Mouse (Mus musculus) liver, embryonic 12.5 days (tissue): ENCODE data around the gene Gm43552. TPM values are rescaled to one million over a fixed set of nuclear protein-coding genes. Genes with fewer than 3 reads are reported as not detected.

Experiments used
- ATAC-seq: fragments of 200-750 bp; cut with Nextera tagmentation; 2 replicates; pipeline ENCODE4 v1.8.0; 2017; ENCODE audit warnings: moderate number of reproducible peaks, mild to moderate bottlenecking, moderate library complexity
- H3K27ac ChIP-seq: fragments of 300-500 bp; sonication (generic); 2 replicates; pipeline ENCODE4 v1.5.1; 2016; ENCODE audit warnings: mild to moderate bottlenecking
- H3K27me3 ChIP-seq: fragments of 300-500 bp; sonication (generic); replicated peaks from 2 replicates; pipeline ENCODE4 v1.6.1; 2016; ENCODE audit warnings: mild to moderate bottlenecking, moderate library complexity
- H3K36me3 ChIP-seq: fragments of 300-500 bp; sonication (generic); 2 replicates; pipeline ENCODE4 v1.6.1; 2016; ENCODE audit warnings: mild to moderate bottlenecking, moderate library complexity
- H3K4me1 ChIP-seq: fragments of 300-500 bp; sonication (generic); 2 replicates; pipeline ENCODE4 v1.6.1; 2016
- H3K4me2 ChIP-seq: fragments of 300-500 bp; sonication (generic); 2 replicates; pipeline ENCODE4 v1.6.1; 2016; ENCODE audit warnings: mild to moderate bottlenecking, moderate library complexity
- H3K4me3 ChIP-seq: fragments of 300-500 bp; sonication (generic); 2 replicates; pipeline ENCODE4 v1.5.1; 2016; ENCODE audit warnings: mild to moderate bottlenecking, moderate library complexity
- H3K9ac ChIP-seq: fragments of 300-500 bp; sonication (generic); 2 replicates; pipeline ENCODE4 v1.6.1; 2016; ENCODE audit warnings: mild to moderate bottlenecking, moderate library complexity
- H3K9me3 ChIP-seq: fragments of 300-500 bp; sonication (generic); replicated peaks from 2 replicates; pipeline ENCODE4 v1.6.1; 2016; ENCODE audit warnings: mild to moderate bottlenecking, moderate library complexity
- WGBS: fragments of 180-500 bp; shearing (Covaris S2); methylation state at CpG from one replicate; pipeline ENCODE4 v1.1.7; 2016; ENCODE audit not compliant: insufficient replicate concordance; 5-methylcytosine and 5-hydroxymethylcytosine counted together
- polyA plus RNA-seq: library from polyadenylated mRNA; unstranded; fragments of >200 nt; fragmentation: Nextera tagmentation; extraction: Ambion mirVana; gene quantifications from 2 replicates; pipeline ENCODE4 v1.2.1, GENCODE M21; 2016

Gene Gm43552
- polyA plus RNA-seq, 1 experiment from 2014 or later = not detected

DNA sequence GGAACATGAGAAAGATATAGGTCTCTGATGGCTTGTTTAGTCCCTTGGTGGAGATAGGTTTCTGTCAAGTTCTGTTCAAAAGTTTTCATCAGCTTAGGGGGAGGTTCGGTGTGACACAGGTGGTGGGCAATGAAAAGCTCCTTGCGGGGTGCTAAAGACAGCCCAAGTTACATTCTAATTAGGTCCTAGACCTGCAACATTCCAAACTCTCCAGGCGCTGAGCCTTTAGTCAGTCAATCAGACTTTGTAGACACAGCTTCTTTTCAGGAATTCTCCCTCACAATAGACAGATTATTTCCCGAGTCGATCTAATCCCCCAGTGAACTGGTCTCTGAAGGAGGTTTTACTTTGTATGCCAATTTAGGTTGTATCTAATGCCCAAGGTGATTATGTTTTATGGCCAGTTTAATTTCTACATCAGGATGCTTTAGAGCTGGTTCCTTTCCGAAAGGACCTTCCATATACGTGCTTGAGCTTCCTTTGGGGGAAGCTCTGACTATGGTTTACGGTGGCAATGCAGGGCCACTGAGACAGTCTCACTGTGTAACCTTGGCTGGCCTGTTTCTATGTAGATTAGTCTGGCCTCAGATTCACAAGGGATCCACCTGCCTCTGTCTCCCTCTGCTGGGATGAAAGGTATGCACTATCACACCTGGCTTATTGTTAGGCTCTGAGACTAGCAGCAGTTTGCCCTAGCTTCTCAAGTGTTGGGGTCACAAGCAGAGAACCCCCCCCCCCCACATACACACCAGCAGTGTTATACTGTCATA, 33.2 kb upstream of the Gm43552 start:
- Histone ChIP-seq H3K27ac (no peak overlapping the region), H3K4me1 (peaks cover 16% of the 10 kb centered on the region; the same call in 1 of the 2 replicates), H3K4me2 (no peak overlapping the region), H3K27me3 (peaks cover 4% of the 10 kb centered on the region), H3K4me3 (no peak overlapping the region), H3K9ac (no peak overlapping the region), H3K36me3 (no peaks in the 10 kb centered on the region), H3K9me3 (no peaks in the 10 kb centered on the region)
- no peak for ATAC-seq
- 40% methylated on average over 8 of the region's 8 CpGs for WGBS

DNA sequence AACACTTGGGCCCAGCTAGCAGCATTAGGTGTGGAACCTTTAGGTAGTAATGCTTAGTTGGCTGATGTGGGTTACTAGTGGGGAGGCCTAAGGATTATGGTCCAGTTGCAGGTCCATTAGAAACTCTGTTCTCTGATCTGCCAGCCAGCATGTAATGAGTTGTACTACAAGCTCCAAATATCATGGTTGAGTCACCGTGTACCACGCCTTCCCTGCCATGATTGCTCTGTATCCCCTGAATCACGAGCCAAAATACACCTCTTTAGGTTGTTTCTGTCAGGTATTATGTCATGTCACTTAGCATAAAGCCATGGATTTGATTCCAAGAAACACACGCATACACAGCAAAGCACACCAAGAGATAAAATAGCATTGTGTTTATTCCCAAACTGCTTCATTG, 32.2 kb upstream of the Gm43552 start:
- ATAC-seq = no peak
- H3K4me3 ChIP-seq = no peak overlapping the region
- H3K36me3 ChIP-seq = no peaks in the 10 kb centered on the region
- H3K4me2 ChIP-seq = no peak overlapping the region
- H3K27ac ChIP-seq = no peak overlapping the region
- no peaks in the 10 kb centered on the region for H3K9me3 ChIP-seq
- no peak overlapping the region for H3K9ac ChIP-seq
- peaks cover 11% of the 10 kb centered on the region; the same call in 1 of the 2 replicates for H3K4me1 ChIP-seq
- WGBS = 57% methylated on average over 4 of the region's 4 CpGs
- H3K27me3 ChIP-seq = peaks cover 4% of the 10 kb centered on the region

GRCm38 (mm10) chr5:65521803-65522202, 29.2 kb upstream of the Gm43552 start:
- no peaks in the 10 kb centered on the region for H3K4me1 ChIP-seq
- H3K4me2 ChIP-seq = no peak overlapping the region
- ATAC-seq = no peak
- no peak overlapping the region for H3K27ac ChIP-seq
- no peaks in the 10 kb centered on the region for H3K9me3 ChIP-seq
- no peak overlapping the region for H3K4me3 ChIP-seq
- WGBS = 57% methylated on average over 1 of the region's 1 CpGs
- H3K36me3 ChIP-seq = no peaks in the 10 kb centered on the region
- H3K9ac ChIP-seq = no peak overlapping the region
- no peaks in the 10 kb centered on the region; the same call in 1 of the 2 replicates for H3K27me3 ChIP-seq

GRCm38 (mm10) chr5:65514635-65515278, 22.1 kb upstream of the Gm43552 start:
- ATAC-seq = no peak
- no peak overlapping the region for H3K9ac ChIP-seq
- H3K36me3 ChIP-seq = no peaks in the 10 kb centered on the region
- 17% methylated on average over 5 of the region's 5 CpGs for WGBS
- no peaks in the 10 kb centered on the region for H3K4me1 ChIP-seq
- H3K4me2 ChIP-seq = no peak overlapping the region
- no peaks in the 10 kb centered on the region for H3K27me3 ChIP-seq
- no peaks in the 10 kb centered on the region for H3K9me3 ChIP-seq
- H3K4me3 ChIP-seq = no peak overlapping the region
- no peak overlapping the region for H3K27ac ChIP-seq

- H3K4me2 ChIP-seq = no peak overlapping the region
- no peaks in the 10 kb centered on the region for H3K9me3 ChIP-seq
- H3K4me1 ChIP-seq = no peaks in the 10 kb centered on the region
- ATAC-seq = no peak
- H3K36me3 ChIP-seq = no peaks in the 10 kb centered on the region
- no peaks in the 10 kb centered on the region for H3K27me3 ChIP-seq
- H3K27ac ChIP-seq = no peak overlapping the region
- no peak overlapping the region for H3K4me3 ChIP-seq
- 63% methylated on average over 3 of the region's 3 CpGs for WGBS
- H3K9ac ChIP-seq = no peak overlapping the region
Observed at GRCm38 (mm10) chr5:65513506-65513905, 20.9 kb upstream of the Gm43552 start.

- no peaks in the 10 kb centered on the region for H3K9me3 ChIP-seq
- H3K36me3 ChIP-seq = no peaks in the 10 kb centered on the region
- H3K4me2 ChIP-seq = no peak overlapping the region
- 70% methylated on average over 8 of the region's 8 CpGs for WGBS
- no peak overlapping the region for H3K27ac ChIP-seq
- ATAC-seq = no peak
- H3K27me3 ChIP-seq = peaks cover 9% of the 10 kb centered on the region; the same call in 1 of the 2 replicates
- H3K4me1 ChIP-seq = 0 out of 2 replicates have a peak, but pooled peaks cover 2% of the 10 kb centered on the region
- H3K9ac ChIP-seq = no peak overlapping the region
- H3K4me3 ChIP-seq = no peak overlapping the region
Observed at GRCm38 (mm10) chr5:65508395-65508794, 15.8 kb upstream of the Gm43552 start.

- H3K4me1 ChIP-seq = 0 out of 2 replicates have a peak, but pooled peaks cover 2% of the 10 kb centered on the region
- peaks cover 9% of the 10 kb centered on the region; the same call in 1 of the 2 replicates for H3K27me3 ChIP-seq
- peak overlapping the region; percentile 40 for H3K4me2 ChIP-seq
- 0 out of 2 replicates have a peak, but pooled peaks have one; percentile 44 for ATAC-seq
- no peaks in the 10 kb centered on the region for H3K9me3 ChIP-seq
- H3K9ac ChIP-seq = no peak overlapping the region
- no peak overlapping the region for H3K27ac ChIP-seq
- no peaks in the 10 kb centered on the region for H3K36me3 ChIP-seq
- H3K4me3 ChIP-seq = no peak overlapping the region
- 14% methylated on average over 8 of the region's 8 CpGs for WGBS
Observed at GRCm38 (mm10) chr5:65505786-65506185, 13.2 kb upstream of the Gm43552 start.

- Histone ChIP-seq H3K9me3 (no peaks in the 10 kb centered on the region), H3K4me1 (0 out of 2 replicates have a peak, but pooled peaks cover 2% of the 10 kb centered on the region), H3K27me3 (peaks cover 9% of the 10 kb centered on the region; the same call in 1 of the 2 replicates), H3K9ac (no peak overlapping the region), H3K27ac (no peak overlapping the region), H3K4me3 (no peak overlapping the region), H3K36me3 (no peaks in the 10 kb centered on the region), H3K4me2 (no peak overlapping the region)
- 74% methylated on average over 9 of the region's 9 CpGs for WGBS
- no peak for ATAC-seq
Observed at GRCm38 (mm10) chr5:65501407-65501806, 8.8 kb upstream of the Gm43552 start.

DNA sequence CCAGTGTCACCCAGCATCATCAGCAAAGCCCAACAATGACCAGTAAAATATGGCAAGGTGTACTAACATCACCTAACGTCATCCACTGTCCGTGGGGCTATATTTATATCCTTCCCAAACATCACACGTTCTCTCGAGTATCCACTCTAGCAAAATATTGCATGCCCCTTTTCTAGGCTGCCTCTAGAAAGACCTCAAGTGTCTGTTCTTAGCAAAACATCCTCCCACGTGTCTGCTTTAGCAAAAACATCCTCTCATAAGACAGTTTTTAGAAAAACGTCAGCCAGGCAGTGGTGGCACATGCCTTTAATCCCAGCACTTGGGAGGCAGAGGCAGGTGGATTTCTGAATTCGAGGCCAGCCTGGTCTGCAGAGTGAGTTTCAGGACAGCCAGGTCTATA, 7.6 kb upstream of the Gm43552 start:
- peaks cover 9% of the 10 kb centered on the region; the same call in 1 of the 2 replicates for H3K27me3 ChIP-seq
- H3K9ac ChIP-seq = no peak overlapping the region
- 65% methylated on average over 7 of the region's 7 CpGs for WGBS
- no peak overlapping the region for H3K4me3 ChIP-seq
- no peak overlapping the region for H3K4me2 ChIP-seq
- H3K36me3 ChIP-seq = no peaks in the 10 kb centered on the region
- no peaks in the 10 kb centered on the region for H3K4me1 ChIP-seq
- ATAC-seq = no peak
- no peaks in the 10 kb centered on the region for H3K9me3 ChIP-seq
- H3K27ac ChIP-seq = no peak overlapping the region

DNA sequence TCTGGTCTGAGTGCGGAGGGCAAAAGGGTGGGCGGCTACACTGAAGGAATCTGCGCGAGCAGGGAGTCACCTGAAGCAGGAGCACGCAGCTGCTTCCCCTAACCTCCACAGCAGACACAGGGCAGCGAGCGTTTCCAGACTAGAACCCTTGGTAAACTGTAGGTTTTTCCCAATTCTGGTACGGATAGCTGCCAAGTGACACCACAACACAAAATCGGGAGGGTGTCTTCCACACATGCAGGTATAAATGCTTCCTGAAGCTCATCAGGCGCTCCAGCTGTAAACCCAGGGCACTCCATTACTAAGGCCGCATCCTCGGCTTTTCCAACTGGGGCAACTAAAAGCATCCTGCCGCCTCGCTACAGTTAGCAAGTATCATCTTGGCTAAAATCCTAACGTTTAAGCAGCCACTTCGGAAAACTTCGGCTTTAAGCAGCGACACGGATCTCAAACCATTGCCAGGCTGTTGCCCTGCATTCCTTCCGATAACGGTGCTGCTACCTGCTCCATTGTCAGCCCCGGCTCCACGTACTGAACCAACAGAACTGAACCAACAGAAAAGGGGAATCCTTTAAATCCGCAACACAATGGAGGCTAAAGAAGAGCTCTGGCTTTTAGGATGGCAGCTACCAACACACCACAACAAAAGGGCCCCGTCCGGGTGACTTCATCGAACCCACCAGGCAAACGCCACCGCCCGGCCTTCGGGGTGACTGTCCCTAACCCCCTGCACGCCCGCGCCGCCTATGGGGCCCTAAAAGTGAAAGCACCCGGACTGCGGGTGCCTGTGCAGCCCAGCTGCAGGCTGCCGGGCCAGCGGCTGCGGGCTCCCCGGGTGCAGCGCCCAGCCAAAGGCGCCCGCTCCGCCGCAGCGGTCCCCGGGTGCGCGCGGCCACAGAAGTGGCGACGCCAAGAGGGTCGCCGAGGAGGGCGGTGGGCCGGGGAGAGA, 592 bp downstream of the Gm43552 start:
- Histone ChIP-seq H3K4me2 (peak overlapping the region; percentile 82), H3K9me3 (no peaks in the 10 kb centered on the region), H3K36me3 (no peaks in the 10 kb centered on the region), H3K27ac (peak overlapping the region; percentile 82), H3K9ac (peak overlapping the region; percentile 80), H3K27me3 (peaks cover 24% of the 10 kb centered on the region; the same call in 1 of the 2 replicates), H3K4me3 (peak overlapping the region; percentile 83), H3K4me1 (peaks cover 21% of the 10 kb centered on the region)
- WGBS = 1% methylated on average over 53 of the region's 57 CpGs
- ATAC-seq = peak; percentile 82

DNA sequence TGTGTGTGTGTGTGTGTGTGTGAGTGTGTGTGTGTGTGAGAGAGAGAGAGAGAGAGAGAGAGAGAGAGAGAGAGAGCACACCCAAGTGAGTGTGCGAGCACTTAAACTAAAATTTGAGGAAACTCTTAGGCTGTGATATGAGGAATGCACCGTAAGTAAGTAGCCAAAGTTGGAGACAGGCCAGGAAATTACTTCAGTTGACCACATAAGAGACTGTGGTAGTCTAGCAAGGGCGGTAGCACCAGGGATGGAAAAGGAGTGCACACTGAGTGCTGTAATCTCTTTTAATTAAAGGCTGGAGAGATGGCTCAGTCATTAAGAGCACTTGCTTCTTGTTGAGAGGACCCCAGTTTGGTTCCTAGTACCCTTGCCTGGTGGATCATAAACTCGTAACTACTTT, 2.8 kb downstream of the Gm43552 start:
- Histone ChIP-seq H3K36me3 (no peaks in the 10 kb centered on the region), H3K4me1 (peaks cover 26% of the 10 kb centered on the region), H3K4me2 (no peak overlapping the region), H3K4me3 (no peak overlapping the region), H3K27ac (no peak overlapping the region), H3K9ac (no peak overlapping the region), H3K9me3 (no peaks in the 10 kb centered on the region), H3K27me3 (peaks cover 24% of the 10 kb centered on the region; the same call in 1 of the 2 replicates)
- WGBS = 62% methylated on average over 4 of the region's 4 CpGs
- ATAC-seq = no peak
